Mouse (Mus musculus) midbrain, embryonic 16.5 days (tissue): ENCODE measurements at regions not wholly inside any gene's neighbourhood (a gene's known extent, or its start where the extent isn't known, plus 50 kb on each side); places are given as distances from the start of the nearest gene placed in this dataset.
"Not testable (repeated sequence)": the region's sequence is repeated elsewhere in the genome, so short reads cannot be mapped to it uniquely, and the experiment has no call there.

Experiments used
- ATAC-seq: fragments of 200-750 bp; cut with Nextera tagmentation; 2 replicates; pipeline ENCODE4 v1.8.0; 2017; ENCODE audit warnings: moderate TSS enrichment
- H3K27ac ChIP-seq: fragments of 300-500 bp; sonication (generic); 2 replicates; pipeline ENCODE4 v1.5.1; 2014; ENCODE audit warnings: mild to moderate bottlenecking, low read length, mixed read lengths
- H3K27me3 ChIP-seq: fragments of 300-500 bp; sonication (generic); 2 replicates; pipeline ENCODE4 v1.6.1; 2014; ENCODE audit warnings: low read depth, low read length, mixed read lengths; ENCODE audit not compliant: control insufficient read depth, insufficient read depth
- H3K36me3 ChIP-seq: fragments of 300-500 bp; sonication (generic); 2 replicates; pipeline ENCODE4 v1.6.1; 2014; ENCODE audit warnings: mild to moderate bottlenecking, low read length, moderate library complexity, mixed read lengths; ENCODE audit not compliant: control insufficient read depth, insufficient read depth
- H3K4me1 ChIP-seq: fragments of 300-500 bp; sonication (generic); 2 replicates; pipeline ENCODE4 v1.6.1; 2014; ENCODE audit warnings: mild to moderate bottlenecking, low read length, mixed read lengths; ENCODE audit not compliant: control insufficient read depth, insufficient read depth
- H3K4me2 ChIP-seq: fragments of 300-500 bp; sonication (generic); 2 replicates; pipeline ENCODE4 v1.6.1; 2014; ENCODE audit warnings: mild to moderate bottlenecking, low read length, mixed read lengths
- H3K4me3 ChIP-seq: fragments of 300-500 bp; sonication (generic); 2 replicates; pipeline ENCODE4 v1.5.1; 2014; ENCODE audit warnings: low read depth, mild to moderate bottlenecking, low read length, moderate library complexity, mixed read lengths
- H3K9ac ChIP-seq: fragments of 300-500 bp; sonication (generic); 2 replicates; pipeline ENCODE4 v1.6.1; 2014; ENCODE audit warnings: low read depth, low read length, mixed read lengths
- H3K9me3 ChIP-seq: fragments of 300-500 bp; sonication (generic); replicated peaks from 2 replicates; pipeline ENCODE4 v1.6.1; 2014; ENCODE audit warnings: mild to moderate bottlenecking, low read length, mixed read lengths; ENCODE audit not compliant: control insufficient read depth, poor library complexity, severe bottlenecking
- WGBS: fragments of 180-500 bp; shearing (Covaris S2); extraction: QIAGEN DNeasy Blood & Tissue Kit; methylation state at CpG from one replicate; pipeline ENCODE4 v1.1.7; 2014; 5-methylcytosine and 5-hydroxymethylcytosine counted together

DNA sequence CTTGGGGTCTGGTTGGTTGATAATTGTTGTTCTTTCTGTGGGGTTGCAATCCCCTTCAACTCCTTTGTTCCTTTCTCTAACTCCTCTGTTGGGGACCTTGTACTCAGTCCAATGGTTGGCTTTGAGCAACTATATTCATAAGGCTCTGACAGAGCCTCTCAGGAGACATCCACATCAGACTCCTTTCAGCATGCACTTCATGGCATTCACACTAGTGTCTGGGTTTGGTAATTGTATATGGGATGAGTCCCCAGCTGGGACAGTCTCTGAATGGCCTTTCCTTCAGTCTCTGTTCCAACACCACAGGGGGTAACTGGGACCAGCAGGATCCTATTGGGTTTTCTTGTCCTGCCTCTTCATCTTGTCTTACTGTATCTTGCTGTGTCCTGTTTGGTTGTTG, 303.5 kb upstream of the Tmprss15 start:
- ATAC-seq, result no peak; the same call in 1 of the 2 replicates
- no peaks in the 10 kb centered on the region for H3K4me1 ChIP-seq
- no peak overlapping the region for H3K9ac ChIP-seq
- no peak overlapping the region for H3K4me2 ChIP-seq
- H3K9me3 ChIP-seq, result no peaks in the 10 kb centered on the region
- no peaks in the 10 kb centered on the region for H3K27me3 ChIP-seq
- no peak overlapping the region for H3K27ac ChIP-seq
- no peak overlapping the region for H3K4me3 ChIP-seq
- H3K36me3 ChIP-seq, result no peaks in the 10 kb centered on the region

DNA sequence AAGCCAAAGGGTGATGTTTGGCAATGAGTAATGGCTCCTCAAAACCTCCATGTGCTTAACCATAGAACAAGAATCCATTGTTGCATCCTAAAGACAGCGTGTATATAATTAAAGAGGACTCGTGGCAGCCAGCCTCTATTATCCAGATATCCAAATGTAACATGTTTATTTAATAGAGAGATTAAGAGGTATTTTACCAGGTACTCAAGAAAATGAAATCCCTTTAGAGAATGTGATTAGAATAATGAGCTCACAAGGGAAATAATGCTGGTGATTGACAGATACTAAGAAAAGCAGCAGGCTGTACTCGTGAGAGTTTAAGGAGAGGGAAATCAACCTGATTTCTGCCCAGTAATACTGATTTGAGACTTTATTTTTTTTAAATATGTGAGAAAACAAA, 295.5 kb upstream of the Tmprss15 start:
- H3K9ac ChIP-seq, result no peak overlapping the region
- no peak overlapping the region for H3K4me2 ChIP-seq
- H3K4me1 ChIP-seq, result no peaks in the 10 kb centered on the region
- no peak for ATAC-seq
- H3K27me3 ChIP-seq, result no peaks in the 10 kb centered on the region
- H3K36me3 ChIP-seq, result no peaks in the 10 kb centered on the region
- 16% methylated on average over 3 of the region's 3 CpGs for WGBS
- no peaks in the 10 kb centered on the region for H3K9me3 ChIP-seq
- H3K27ac ChIP-seq, result no peak overlapping the region
- no peak overlapping the region for H3K4me3 ChIP-seq

DNA sequence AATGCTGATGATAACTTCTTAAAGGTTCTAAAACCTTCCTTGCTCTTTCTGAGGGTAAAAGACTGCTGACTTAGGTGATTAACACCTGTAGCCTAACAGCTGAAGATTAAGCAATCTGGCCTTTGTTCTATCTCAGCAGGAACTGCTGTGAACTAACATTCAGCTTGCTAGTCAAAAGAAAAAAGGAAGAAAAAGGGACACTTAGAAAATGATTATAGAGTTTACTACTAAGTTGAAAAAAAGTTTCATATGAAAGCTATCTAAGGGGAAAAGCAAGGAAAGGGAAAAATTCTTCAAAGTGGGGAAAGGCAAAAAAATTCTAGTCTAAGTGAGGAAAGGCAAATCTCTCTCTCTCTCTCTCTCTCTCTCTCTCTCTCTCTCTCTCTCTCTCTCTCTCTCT, 259.2 kb upstream of the Tmprss15 start:
- no peak overlapping the region for H3K27ac ChIP-seq
- no peaks in the 10 kb centered on the region for H3K27me3 ChIP-seq
- no peak overlapping the region for H3K4me3 ChIP-seq
- H3K9ac ChIP-seq, result no peak overlapping the region
- no peak overlapping the region for H3K4me2 ChIP-seq
- ATAC-seq, result no peak
- no peaks in the 10 kb centered on the region for H3K36me3 ChIP-seq
- H3K9me3 ChIP-seq, result no peaks in the 10 kb centered on the region
- no peaks in the 10 kb centered on the region for H3K4me1 ChIP-seq

DNA sequence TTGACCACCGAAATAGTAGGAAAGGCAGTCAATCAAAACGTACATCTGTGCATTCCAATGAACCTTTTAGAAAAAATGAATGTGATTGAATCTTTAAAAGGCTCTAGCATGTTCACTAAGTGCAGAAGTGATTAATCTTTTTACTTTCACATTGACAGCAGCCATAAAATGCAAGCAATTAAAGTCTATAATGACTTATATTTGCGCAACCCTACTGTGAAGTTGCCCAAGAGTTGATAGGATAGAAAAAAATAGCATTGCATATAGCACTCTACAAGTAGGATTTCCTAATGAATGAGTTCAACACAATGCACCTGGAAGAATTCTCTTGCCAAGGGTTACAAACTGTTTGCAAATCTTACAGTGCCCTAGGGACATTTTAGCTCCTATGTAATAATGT, 251.6 kb upstream of the Tmprss15 start:
- H3K27me3 ChIP-seq, result no peaks in the 10 kb centered on the region
- no peak overlapping the region for H3K4me2 ChIP-seq
- no peaks in the 10 kb centered on the region for H3K9me3 ChIP-seq
- no peaks in the 10 kb centered on the region for H3K36me3 ChIP-seq
- H3K9ac ChIP-seq, result no peak overlapping the region
- H3K4me1 ChIP-seq, result no peaks in the 10 kb centered on the region
- H3K4me3 ChIP-seq, result no peak overlapping the region
- no peak overlapping the region for H3K27ac ChIP-seq
- WGBS, result 79% methylated on average over 3 of the region's 3 CpGs
- no peak for ATAC-seq

DNA sequence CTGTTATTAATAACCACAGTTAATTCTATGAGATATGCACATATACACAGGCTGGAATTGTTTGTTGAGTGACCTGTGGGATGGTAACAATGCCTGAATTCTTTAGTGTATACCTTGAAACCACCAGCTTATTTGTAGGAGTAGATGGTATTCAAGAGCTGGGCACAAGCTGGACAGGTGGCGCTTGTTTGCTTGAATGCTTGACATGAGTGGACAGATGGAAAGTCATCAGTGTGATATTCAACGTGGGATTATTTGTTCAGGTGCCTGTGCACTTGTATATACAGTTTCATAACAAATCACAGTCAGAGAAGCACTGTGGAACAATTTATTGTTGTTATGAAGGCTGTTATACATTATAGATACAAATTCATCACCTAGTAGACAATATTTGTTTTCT, 245.5 kb upstream of the Tmprss15 start:
- Histone ChIP-seq H3K9me3 (no peaks in the 10 kb centered on the region), H3K36me3 (no peaks in the 10 kb centered on the region), H3K27me3 (no peaks in the 10 kb centered on the region), H3K9ac (no peak overlapping the region), H3K4me2 (no peak overlapping the region), H3K4me3 (no peak overlapping the region), H3K27ac (no peak overlapping the region), H3K4me1 (no peaks in the 10 kb centered on the region)
- WGBS, result 65% methylated on average over 2 of the region's 2 CpGs
- ATAC-seq, result no peak

DNA sequence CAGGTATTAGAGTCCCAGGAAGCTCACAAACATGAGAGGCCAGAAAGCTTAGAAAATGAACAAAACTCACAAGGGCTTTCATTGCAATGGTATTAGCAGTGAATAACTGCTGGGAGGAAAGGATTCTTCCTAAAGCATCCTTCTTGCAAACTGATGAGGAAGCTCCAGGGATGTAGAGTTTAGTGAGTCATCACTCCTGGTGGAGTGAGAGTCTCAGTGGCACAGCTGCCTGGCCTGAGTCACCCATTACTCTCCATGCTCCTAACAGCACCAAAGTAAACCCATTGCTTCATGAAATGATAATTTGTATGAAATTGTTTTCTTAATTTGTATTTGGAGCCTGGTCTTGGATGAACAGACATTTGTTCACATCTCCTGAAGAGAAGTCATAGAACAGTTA, 245.1 kb upstream of the Tmprss15 start:
- no peak overlapping the region for H3K9ac ChIP-seq
- H3K4me2 ChIP-seq, result no peak overlapping the region
- no peak overlapping the region for H3K4me3 ChIP-seq
- no peaks in the 10 kb centered on the region for H3K4me1 ChIP-seq
- no peak overlapping the region for H3K27ac ChIP-seq
- H3K36me3 ChIP-seq, result no peaks in the 10 kb centered on the region
- H3K27me3 ChIP-seq, result no peaks in the 10 kb centered on the region
- no peaks in the 10 kb centered on the region for H3K9me3 ChIP-seq
- no peak for ATAC-seq

DNA sequence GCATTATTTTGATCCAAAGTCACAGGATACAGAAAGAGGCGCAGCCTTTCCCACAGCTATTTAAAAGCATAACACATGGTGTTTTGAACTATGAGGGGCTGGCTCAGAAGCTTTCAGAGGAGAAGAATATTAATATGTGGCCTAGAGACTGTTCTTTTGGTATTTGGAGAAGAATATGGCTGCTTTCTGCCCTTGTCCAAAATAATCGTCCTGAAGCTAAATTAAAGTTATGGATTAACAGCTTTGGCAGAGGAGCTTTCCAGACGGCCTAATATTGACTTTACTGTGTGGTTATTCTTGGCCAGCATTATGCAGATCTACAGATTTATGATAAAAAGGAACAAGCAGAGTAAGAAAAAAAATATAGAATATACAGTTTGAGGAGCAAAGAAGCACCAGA, 222.4 kb upstream of the Tmprss15 start:
- no peak for ATAC-seq
- Histone ChIP-seq H3K9ac (no peak overlapping the region), H3K4me2 (no peak overlapping the region), H3K9me3 (no peaks in the 10 kb centered on the region), H3K4me1 (no peaks in the 10 kb centered on the region), H3K27me3 (no peaks in the 10 kb centered on the region), H3K36me3 (no peaks in the 10 kb centered on the region), H3K4me3 (no peak overlapping the region), H3K27ac (no peak overlapping the region)
- 77% methylated on average over 3 of the region's 3 CpGs for WGBS

DNA sequence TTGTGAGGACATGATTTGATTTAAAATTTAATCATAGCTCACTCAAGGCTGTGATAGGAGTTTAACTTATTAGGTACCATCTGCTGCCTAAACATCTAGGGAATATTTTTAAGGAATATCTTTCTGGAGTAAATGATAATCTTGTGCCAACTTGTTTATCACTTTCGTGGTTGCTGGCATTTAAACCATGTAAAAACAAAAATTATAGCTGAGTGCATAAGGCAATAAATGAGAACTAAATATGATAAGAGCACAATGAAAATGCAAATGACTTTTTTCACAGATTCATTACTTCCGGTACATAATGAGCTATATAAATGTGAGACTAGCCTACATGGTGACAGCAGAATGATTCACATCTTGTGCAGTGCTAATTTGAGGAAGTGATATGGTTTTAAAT, 221.8 kb upstream of the Tmprss15 start:
- Histone ChIP-seq H3K36me3 (no peaks in the 10 kb centered on the region), H3K9me3 (no peaks in the 10 kb centered on the region), H3K27ac (no peak overlapping the region), H3K4me3 (no peak overlapping the region), H3K9ac (no peak overlapping the region), H3K4me1 (no peaks in the 10 kb centered on the region), H3K27me3 (no peaks in the 10 kb centered on the region), H3K4me2 (no peak overlapping the region)
- ATAC-seq, result no peak
- 66% methylated on average over 2 of the region's 2 CpGs for WGBS

DNA sequence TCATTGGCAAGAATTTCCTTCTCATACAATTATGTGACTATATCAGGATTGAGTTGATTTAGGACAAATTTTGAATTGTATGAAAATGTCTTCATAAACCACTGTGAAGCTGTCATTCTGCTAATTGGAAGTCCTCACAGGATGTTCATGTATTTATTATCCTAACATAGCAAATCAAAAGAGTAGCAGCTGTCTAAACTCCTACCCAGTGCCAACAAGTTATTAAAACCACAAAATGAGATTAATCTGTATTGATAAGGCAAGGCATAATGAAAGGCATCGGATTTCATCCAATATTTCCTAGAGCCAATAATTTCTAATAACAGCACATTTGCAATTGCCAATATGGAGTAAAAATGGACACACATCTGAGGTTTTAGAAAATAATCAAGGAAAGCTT, 217.6 kb upstream of the Tmprss15 start:
- Histone ChIP-seq H3K27ac (no peak overlapping the region), H3K36me3 (no peaks in the 10 kb centered on the region), H3K4me2 (no peak overlapping the region), H3K4me3 (no peak overlapping the region), H3K4me1 (no peaks in the 10 kb centered on the region), H3K9me3 (no peaks in the 10 kb centered on the region), H3K27me3 (no peaks in the 10 kb centered on the region), H3K9ac (no peak overlapping the region)
- 84% methylated on average over 1 of the region's 1 CpGs for WGBS
- ATAC-seq, result no peak

DNA sequence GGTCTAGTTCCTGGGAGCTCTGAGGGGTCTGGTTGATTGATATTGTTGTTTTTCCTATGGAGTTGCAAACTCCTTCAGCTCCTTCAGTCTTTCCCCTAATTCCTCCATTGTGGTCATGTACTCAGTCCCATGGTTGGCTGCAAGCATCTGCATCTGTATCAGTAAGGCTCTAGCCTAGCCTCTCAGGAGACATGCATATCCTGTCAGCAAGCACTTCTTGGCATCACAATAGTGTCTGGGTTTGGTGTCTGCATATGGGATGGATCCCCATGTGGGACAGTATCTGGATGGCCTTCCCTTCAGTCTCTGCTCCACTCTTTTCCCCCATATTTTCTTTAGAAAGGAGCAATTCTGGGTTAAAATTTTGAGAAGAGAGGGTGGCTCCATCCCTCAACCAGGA, 205.7 kb upstream of the Tmprss15 start:
- not testable (repeated sequence) for H3K4me1 ChIP-seq, H3K4me2 ChIP-seq, ATAC-seq, H3K27ac ChIP-seq, H3K9ac ChIP-seq, H3K9me3 ChIP-seq, H3K36me3 ChIP-seq, H3K27me3 ChIP-seq, H3K4me3 ChIP-seq
